Mouse (Mus musculus): Measurements from ENCODE around the gene Metap2.

GRCm38 (mm10) chr10:93888935-93889578 lies 7.8 kb downstream of the Metap2 start:
- TF ChIP-seq CTCF (IDR thresholded peaks at IDR 0.05; ENCODE audit: low read depth, low read length): no peak
- no peak for TF ChIP-seq POLR2A (IDR thresholded peaks at IDR 0.05; ENCODE audit: borderline replicate concordance, low read depth, low read length)
